Mouse (Mus musculus) kidney, postnatal 0 days (tissue): Measurements from ENCODE around the gene Gramd1b. TPM values are rescaled to one million over a fixed set of nuclear protein-coding genes. Genes with fewer than 3 reads are reported as not detected.

Experiments used
- ATAC-seq: fragments of 200-750 bp; cut with Nextera tagmentation; replicated peaks from 2 replicates; pipeline ENCODE4 v1.8.0; 2017; ENCODE audit warnings: low read depth, moderate number of reproducible peaks, moderate TSS enrichment, moderate library complexity; ENCODE audit not compliant: low FRiP score
- DNase-seq: peaks from one replicate; pipeline ENCODE4 v3.0.0-alpha.2; 2016; ENCODE audit warnings: low spot score
- H3K27ac ChIP-seq: fragments of 300-500 bp; sonication (generic); 2 replicates; pipeline ENCODE4 v1.5.1; 2014; ENCODE audit warnings: mild to moderate bottlenecking
- H3K27me3 ChIP-seq: fragments of 300-500 bp; sonication (generic); 2 replicates; pipeline ENCODE4 v1.6.1; 2014; ENCODE audit warnings: low read length, mixed read lengths; ENCODE audit not compliant: insufficient read depth
- H3K36me3 ChIP-seq: fragments of 300-500 bp; sonication (generic); 2 replicates; pipeline ENCODE4 v1.6.1; 2014; ENCODE audit warnings: low read length, mixed read lengths; ENCODE audit not compliant: insufficient read depth
- H3K4me1 ChIP-seq: fragments of 300-500 bp; sonication (generic); replicated peaks from 2 replicates; pipeline ENCODE4 v1.6.1; 2014; ENCODE audit warnings: antibody characterized with exemption, low read length, mixed read lengths; ENCODE audit not compliant: insufficient read depth
- H3K4me2 ChIP-seq: fragments of 300-500 bp; sonication (generic); 2 replicates; pipeline ENCODE4 v1.6.1; 2014; ENCODE audit warnings: mild to moderate bottlenecking, low read length, moderate library complexity, mixed read lengths
- H3K4me3 ChIP-seq: fragments of 300-500 bp; sonication (generic); replicated peaks from 2 replicates; pipeline ENCODE4 v1.5.1; 2014; ENCODE audit warnings: low read depth, low read length
- H3K9ac ChIP-seq: fragments of 300-500 bp; sonication (generic); 2 replicates; pipeline ENCODE4 v1.6.1; 2014; ENCODE audit warnings: low read depth, low read length
- H3K9me3 ChIP-seq: fragments of 300-500 bp; sonication (generic); replicated peaks from 2 replicates; pipeline ENCODE4 v1.6.1; 2016; ENCODE audit warnings: low read length, inconsistent platforms, mixed read lengths
- CTCF ChIP-seq: IDR thresholded peaks from 2 replicates; pipeline ENCODE4 v1.5.1; 2016; ENCODE audit warnings: antibody characterized with exemption, low read depth, mild to moderate bottlenecking, moderate library complexity
- WGBS: fragments of 180-500 bp; shearing (Covaris S2); extraction: QIAGEN DNeasy Blood & Tissue Kit; methylation state at CpG from one replicate; pipeline ENCODE4 v1.1.7; 2014; 5-methylcytosine and 5-hydroxymethylcytosine counted together
- polyA plus RNA-seq: library from polyadenylated mRNA; unstranded; fragments of >200 nt; fragmentation: Nextera tagmentation; extraction: Ambion mirVana; gene quantifications from 2 replicates; pipeline ENCODE4 v1.2.1, GENCODE M21; 2015

Gramd1b gene
- polyA plus RNA-seq, 1 experiment from 2014 or later: 9.0 TPM

DNA sequence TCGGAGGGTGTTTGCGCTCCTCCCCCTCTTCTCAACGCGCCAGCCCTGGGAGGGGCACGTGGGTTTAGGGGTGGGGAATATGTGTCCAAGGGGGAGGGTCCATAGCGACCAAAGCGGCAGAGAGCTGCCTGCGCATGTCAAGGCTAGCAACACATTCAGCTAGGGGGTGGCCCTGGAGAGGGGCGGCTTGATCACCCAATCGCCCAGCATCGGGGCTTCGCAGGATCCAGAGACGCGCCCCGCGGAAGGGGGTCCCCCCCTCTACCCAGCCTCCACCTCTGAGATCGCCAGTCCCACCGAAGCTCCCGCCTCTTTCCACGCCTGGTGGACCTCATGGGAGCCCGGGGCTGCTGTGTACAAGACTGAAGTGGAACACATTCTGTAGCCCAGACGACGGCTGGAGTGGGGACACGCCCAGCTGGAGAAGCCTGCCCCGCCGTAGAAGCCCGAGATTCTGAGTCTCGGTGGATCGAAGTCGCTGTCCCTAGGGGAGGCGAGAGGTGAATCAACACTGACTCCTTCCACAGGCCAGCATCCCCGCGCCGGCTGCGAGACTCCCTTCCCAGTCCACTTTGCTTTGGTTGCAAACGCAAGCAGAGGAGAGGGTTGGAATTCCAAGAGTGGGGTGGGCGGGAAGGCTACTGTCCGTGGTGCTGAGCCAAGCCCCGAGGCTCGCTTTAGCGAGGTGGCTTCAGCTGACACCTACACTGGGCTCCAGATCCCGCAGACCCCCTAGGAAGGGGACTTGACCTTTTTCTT lies 261.9 kb downstream of the Gramd1b start, which contains the start of gene Scn3b:
TSS of gene Scn3b (plus strand) at position 115 of the 759 bp plus-strand sequence.
- TF ChIP-seq CTCF: no peak
- 1% methylated on average over 38 of the region's 42 CpGs for WGBS
- DNase-seq (peak; percentile 80), ATAC-seq (peak; percentile 60)
- H3K9me3 ChIP-seq: no peaks in the 10 kb centered on the region
- H3K4me2 ChIP-seq: peak within 1 kb of the TSS; percentile 46
- H3K9ac ChIP-seq: no peak within 1 kb of the TSS
- no peak within 1 kb of the TSS for H3K27ac ChIP-seq
- no peaks in the 10 kb centered on the region for H3K36me3 ChIP-seq
- peaks cover 12% of the 10 kb centered on the region for H3K27me3 ChIP-seq
- no peak within 1 kb of the TSS; the same call in 1 of the 2 replicates for H3K4me3 ChIP-seq
- H3K4me1 ChIP-seq: no peaks in the 10 kb centered on the region

DNA sequence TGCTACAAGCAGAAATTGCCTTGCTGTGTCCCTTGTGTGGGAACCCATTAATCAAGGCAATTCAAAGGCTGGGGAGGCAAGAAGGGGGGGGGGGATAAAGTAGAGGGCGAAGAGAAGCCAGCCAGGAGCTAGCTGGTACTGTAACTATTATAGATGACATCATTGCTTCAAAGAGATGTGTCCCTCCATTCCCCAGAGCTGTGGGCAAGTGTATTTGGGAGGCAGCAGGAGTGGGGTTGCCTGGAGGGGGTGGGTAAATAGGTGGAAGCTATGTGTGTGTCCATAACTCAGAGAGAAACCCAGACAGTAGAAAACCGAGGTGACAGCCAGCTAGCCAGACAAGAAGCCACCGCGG lies 262.5 kb downstream of the Gramd1b start:
- Histone ChIP-seq H3K9ac (no peak overlapping the region), H3K27me3 (peaks cover 12% of the 10 kb centered on the region), H3K27ac (no peak overlapping the region), H3K4me1 (no peaks in the 10 kb centered on the region), H3K9me3 (no peaks in the 10 kb centered on the region), H3K36me3 (no peaks in the 10 kb centered on the region), H3K4me3 (no peak overlapping the region; the same call in 1 of the 2 replicates), H3K4me2 (peak overlapping the region; percentile 46)
- whole genome bisulfite sequencing: 6% methylated on average over 4 of the region's 4 CpGs
- no peak for DNase-seq
- no peak for TF ChIP-seq CTCF
- peak; percentile 34; the same call in 1 of the 2 replicates for ATAC-seq

- TF ChIP-seq CTCF: peak; percentile 2; the same call in 1 of the 2 replicates
- Histone ChIP-seq H3K27ac (no peak overlapping the region), H3K36me3 (no peaks in the 10 kb centered on the region), H3K9me3 (no peaks in the 10 kb centered on the region), H3K27me3 (peaks cover 12% of the 10 kb centered on the region), H3K4me2 (0 out of 2 replicates have a peak overlapping the region, but pooled peaks have one; percentile 2), H3K4me1 (no peaks in the 10 kb centered on the region), H3K4me3 (no peak overlapping the region), H3K9ac (no peak overlapping the region)
- DNase-seq (peak; percentile 23), ATAC-seq (no peak)
- 11% methylated on average over 21 of the region's 21 CpGs for WGBS
These were observed 263.0 kb downstream of the Gramd1b start for GRCm38 (mm10) chr9:40268040-40268747.

GRCm38 (mm10) chr9:40263874-40264273 lies 267.3 kb downstream of the Gramd1b start:
- no peak overlapping the region for H3K4me2 ChIP-seq
- H3K27me3 ChIP-seq: peaks cover 7% of the 10 kb centered on the region
- ATAC-seq (no peak), DNase-seq (no peak)
- TF ChIP-seq CTCF: no peak
- H3K9me3 ChIP-seq: no peaks in the 10 kb centered on the region
- H3K4me3 ChIP-seq: no peak overlapping the region
- no peaks in the 10 kb centered on the region for H3K4me1 ChIP-seq
- no peak overlapping the region for H3K27ac ChIP-seq
- 66% methylated on average over 6 of the region's 6 CpGs for WGBS
- no peaks in the 10 kb centered on the region for H3K36me3 ChIP-seq
- no peak overlapping the region for H3K9ac ChIP-seq

- ATAC-seq: no peak
- no peak for TF ChIP-seq CTCF
- H3K36me3 ChIP-seq: no peaks in the 10 kb centered on the region
- no peak overlapping the region for H3K9ac ChIP-seq
- no peak overlapping the region for H3K4me3 ChIP-seq
- WGBS: 46% methylated on average over 3 of the region's 3 CpGs
- H3K9me3 ChIP-seq: no peaks in the 10 kb centered on the region
- DNase-seq: no peak
- no peak overlapping the region for H3K27ac ChIP-seq
- H3K27me3 ChIP-seq: no peaks in the 10 kb centered on the region
- no peak overlapping the region for H3K4me2 ChIP-seq
- no peaks in the 10 kb centered on the region for H3K4me1 ChIP-seq
These were observed 278.7 kb downstream of the Gramd1b start for GRCm38 (mm10) chr9:40252459-40252858.

GRCm38 (mm10) chr9:40249106-40249505 lies 282.1 kb downstream of the Gramd1b start:
- Histone ChIP-seq H3K4me1 (no peaks in the 10 kb centered on the region), H3K9me3 (no peaks in the 10 kb centered on the region), H3K4me2 (no peak overlapping the region), H3K9ac (no peak overlapping the region), H3K27ac (no peak overlapping the region), H3K4me3 (no peak overlapping the region), H3K36me3 (no peaks in the 10 kb centered on the region), H3K27me3 (no peaks in the 10 kb centered on the region)
- ATAC-seq (no peak), DNase-seq (no peak)
- TF ChIP-seq CTCF: no peak
- 73% methylated on average over 1 of the region's 1 CpGs for WGBS
